Mouse (Mus musculus) liver, adult 2 months (tissue): ENCODE measurements around the gene Ahrr. TPM values are rescaled to one million over a fixed set of nuclear protein-coding genes. Genes with fewer than 3 reads are reported as not detected.

Experiments
- DNase-seq: peaks from one replicate; pipeline ENCODE4 v3.0.0-alpha.2; 2011; ENCODE audit warnings: low read depth, low spot score; ENCODE audit errors: extremely low read depth
- H3K27ac ChIP-seq: fragments of 200-500 bp; replicated peaks from 2 replicates; pipeline ENCODE4 v1.5.1; 2012; ENCODE audit warnings: low read depth, mild to moderate bottlenecking, control low read depth, inconsistent platforms, low read length; ENCODE audit not compliant: insufficient read depth
- H3K27me3 ChIP-seq: fragments of 200-500 bp; 2 replicates; pipeline ENCODE4 v1.6.1; 2012; ENCODE audit warnings: mild to moderate bottlenecking, moderate library complexity, low read length, inconsistent platforms; ENCODE audit not compliant: control insufficient read depth, insufficient read depth
- H3K36me3 ChIP-seq: fragments of 200-500 bp; 2 replicates; pipeline ENCODE4 v1.6.1; 2012; ENCODE audit warnings: low read length, inconsistent platforms; ENCODE audit not compliant: control insufficient read depth, insufficient read depth
- H3K4me1 ChIP-seq: fragments of 200-500 bp; 2 replicates; pipeline ENCODE4 v1.6.1; 2011; ENCODE audit warnings: low read length; ENCODE audit not compliant: control insufficient read depth, insufficient read depth
- H3K4me3 ChIP-seq: fragments of 200-500 bp; 2 replicates; pipeline ENCODE4 v1.5.1; 2011; ENCODE audit warnings: low read depth, mild to moderate bottlenecking, control low read depth, low read length, moderate library complexity; ENCODE audit not compliant: insufficient read depth
- H3K79me2 ChIP-seq: fragments of 200-500 bp; 2 replicates; pipeline ENCODE4 v1.6.1; 2012; ENCODE audit warnings: inconsistent platforms, mild to moderate bottlenecking, low read length, moderate library complexity; ENCODE audit not compliant: control insufficient read depth, insufficient read depth
- H3K9ac ChIP-seq: fragments of 200-500 bp; 2 replicates; pipeline ENCODE4 v1.6.1; 2012; ENCODE audit warnings: low read depth, mild to moderate bottlenecking, control low read depth, inconsistent platforms, low read length
- CTCF ChIP-seq: fragments of 200-500 bp; IDR thresholded peaks from 2 replicates; pipeline ENCODE4 v1.5.1; 2011; ENCODE audit warnings: low read depth, low read length, control low read depth
- POLR2A ChIP-seq: fragments of 200-500 bp; IDR thresholded peaks from 2 replicates; pipeline ENCODE4 v1.6.1; 2011; ENCODE audit warnings: low read length, control low read depth; ENCODE audit not compliant: insufficient read depth; ENCODE audit errors: extremely low read depth
- WGBS: fragments of 180-500 bp; shearing (Covaris S2); methylation state at CpG from one replicate; pipeline ENCODE4 v1.1.7; 2018; 5-methylcytosine and 5-hydroxymethylcytosine counted together
- polyA plus RNA-seq: library from polyadenylated mRNA; depleted of rRNA; stranded (reverse); fragments of >200 nt; gene quantifications from 2 replicates; pipeline ENCODE4 v1.2.3, GENCODE M21; 2012; rRNA removed
- total RNA-seq: library from RNA; depleted of rRNA; stranded (reverse); fragments of >200 nt; gene quantifications from 2 replicates; pipeline ENCODE4 v1.2.3, GENCODE M21; 2014; rRNA removed

Gene Ahrr
- total and polyA plus RNA-seq, 2 experiments = 0.07 to 0.18 TPM

- H3K9ac ChIP-seq = no peak overlapping the region
- no peak for DNase-seq
- H3K4me1 ChIP-seq = peaks cover 3% of the 10 kb centered on the region; the same call in 1 of the 2 replicates
- H3K27ac ChIP-seq = no peak overlapping the region
- WGBS = 95% methylated on average over 5 of the region's 5 CpGs
- no peaks in the 10 kb centered on the region for H3K79me2 ChIP-seq
- TF ChIP-seq CTCF (no peak), POLR2A (no peak)
- peaks cover 38% of the 10 kb centered on the region for H3K36me3 ChIP-seq
- H3K4me3 ChIP-seq = no peak overlapping the region
- H3K27me3 ChIP-seq = no peaks in the 10 kb centered on the region
Observed at GRCm38 (mm10) chr13:74172036-74172435, 120.1 kb downstream of the Ahrr start.

DNA sequence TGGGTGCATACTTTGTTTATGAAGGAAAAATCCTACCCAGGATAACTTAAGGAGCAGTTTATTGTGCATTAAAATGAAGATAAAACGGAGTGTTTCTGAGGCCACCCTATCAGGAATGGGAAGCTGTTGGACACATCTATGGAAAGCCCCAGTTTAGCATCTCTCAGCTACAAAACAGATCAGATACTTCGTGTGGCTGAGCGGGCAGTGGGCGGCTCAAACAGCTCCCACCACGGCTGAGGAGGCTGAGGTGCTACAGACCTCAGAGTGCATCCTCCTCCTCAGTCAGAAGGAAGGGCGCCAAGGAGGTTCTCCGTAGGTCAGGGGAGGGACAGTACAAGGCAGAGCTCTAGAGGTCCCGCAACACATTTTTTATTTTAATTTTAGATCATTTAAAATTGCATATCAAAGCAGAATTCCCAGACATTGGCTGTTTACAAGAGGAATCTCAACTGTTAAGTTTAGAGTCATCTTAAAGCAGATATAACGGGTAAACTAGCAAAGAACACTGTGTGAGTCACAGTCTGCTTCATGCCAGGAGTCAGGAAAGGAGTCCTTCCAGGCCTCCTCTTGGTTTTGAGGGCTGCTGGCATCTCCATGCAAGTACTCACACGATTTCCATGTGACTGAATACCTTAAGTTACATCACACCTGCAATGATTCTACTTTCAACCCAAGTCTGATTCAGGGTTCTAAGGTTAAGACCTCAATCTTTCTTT is 122.5 kb downstream of the Ahrr start:
- 91% methylated on average over 10 of the region's 10 CpGs for WGBS
- Histone ChIP-seq H3K36me3 (peaks cover 33% of the 10 kb centered on the region), H3K9ac (no peak overlapping the region), H3K79me2 (no peaks in the 10 kb centered on the region), H3K27me3 (no peaks in the 10 kb centered on the region), H3K4me3 (no peak overlapping the region), H3K4me1 (peaks cover 7% of the 10 kb centered on the region; the same call in 1 of the 2 replicates), H3K27ac (no peak overlapping the region)
- DNase-seq = no peak
- no peak for TF ChIP-seq POLR2A
- no peak for TF ChIP-seq CTCF

DNA sequence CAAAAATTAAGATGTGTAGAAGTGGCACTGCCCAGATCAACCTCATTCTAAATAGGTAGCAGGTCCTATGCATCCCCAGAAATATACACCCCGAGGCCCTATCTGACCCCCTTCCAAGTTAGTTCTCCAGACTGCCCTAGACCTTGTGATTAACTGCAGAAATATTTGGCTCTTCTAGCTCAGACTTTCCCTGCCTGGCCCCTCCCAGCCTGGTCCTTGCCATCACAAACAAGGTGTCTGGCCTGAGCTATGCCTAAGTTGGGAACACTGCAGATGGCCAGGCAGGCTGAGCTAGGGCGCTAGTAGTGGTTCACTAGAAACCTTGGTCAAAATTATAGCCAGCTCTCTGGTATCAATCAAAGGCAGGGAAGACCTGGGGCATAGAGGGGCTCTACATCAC is 124.6 kb downstream of the Ahrr start:
- Histone ChIP-seq H3K4me1 (peaks cover 7% of the 10 kb centered on the region; the same call in 1 of the 2 replicates), H3K4me3 (no peak overlapping the region), H3K27ac (no peak overlapping the region), H3K9ac (no peak overlapping the region), H3K79me2 (no peaks in the 10 kb centered on the region), H3K36me3 (peaks cover 14% of the 10 kb centered on the region), H3K27me3 (no peaks in the 10 kb centered on the region)
- TF ChIP-seq CTCF = no peak
- no peak for TF ChIP-seq POLR2A
- WGBS = 89% methylated on average over 2 of the region's 2 CpGs
- DNase-seq = no peak

- no peak overlapping the region for H3K27ac ChIP-seq
- TF ChIP-seq POLR2A = no peak
- TF ChIP-seq CTCF = no peak
- peak overlapping the region; percentile 57 for H3K9ac ChIP-seq
- no peaks in the 10 kb centered on the region for H3K27me3 ChIP-seq
- DNase-seq = no peak
- WGBS = 14% methylated on average over 9 of the region's 9 CpGs
- no peaks in the 10 kb centered on the region for H3K79me2 ChIP-seq
- H3K4me1 ChIP-seq = peaks cover 7% of the 10 kb centered on the region; the same call in 1 of the 2 replicates
- peak overlapping the region; percentile 63; the same call in 1 of the 2 replicates for H3K4me3 ChIP-seq
- peaks cover 13% of the 10 kb centered on the region for H3K36me3 ChIP-seq
Observed at GRCm38 (mm10) chr13:74167057-74167413, 125.1 kb downstream of the Ahrr start.

GRCm38 (mm10) chr13:74166348-74167056 is 125.6 kb downstream of the Ahrr start:
- H3K4me1 ChIP-seq = peaks cover 7% of the 10 kb centered on the region; the same call in 1 of the 2 replicates
- DNase-seq = peak; percentile 22

More at GRCm38 (mm10) chr13:74166348-74167056, 125.6 kb downstream of the Ahrr start:
- Histone ChIP-seq H3K36me3 (peaks cover 10% of the 10 kb centered on the region), H3K9ac (peak overlapping the region; percentile 57), H3K4me3 (peak overlapping the region; percentile 63; the same call in 1 of the 2 replicates), H3K27me3 (no peaks in the 10 kb centered on the region), H3K27ac (no peak overlapping the region), H3K79me2 (no peaks in the 10 kb centered on the region)
- TF ChIP-seq POLR2A (no peak), CTCF (no peak)
- WGBS = 12% methylated on average over 19 of the region's 19 CpGs

Other genes with a start within 250 kb of the Ahrr start
- 0.46 and 0.60 TPM in 2 replicates for gene Cep72, start 230.0 kb downstream of the Ahrr start, total RNA-seq
- gene Cep72, start 230.0 kb downstream of the Ahrr start, polyA plus RNA-seq = 0.37 and 1.2 TPM in 2 replicates
- gene Slc9a3, start 170.9 kb downstream of the Ahrr start, total RNA-seq = 0.09 TPM in 1 of 2 replicates, not detected in the other
- gene Slc9a3, start 170.9 kb downstream of the Ahrr start, polyA plus RNA-seq = 0.04 and 0.07 TPM in 2 replicates
- 17.9 and 18.4 TPM in 2 replicates for gene Exoc3, start 83.6 kb downstream of the Ahrr start, total RNA-seq
- 21.6 and 24.0 TPM in 2 replicates for gene Exoc3, start 83.6 kb downstream of the Ahrr start, polyA plus RNA-seq
- gene Pdcd6, start 25.2 kb upstream of the Ahrr start, total RNA-seq = 123 and 140 TPM in 2 replicates
- gene Pdcd6, start 25.2 kb upstream of the Ahrr start, polyA plus RNA-seq = 77.0 and 82.5 TPM in 2 replicates
- gene Sdha, start 57.9 kb upstream of the Ahrr start, total RNA-seq = 293 and 295 TPM in 2 replicates
- 199 and 223 TPM in 2 replicates for gene Sdha, start 57.9 kb upstream of the Ahrr start, polyA plus RNA-seq
- gene Ccdc127, start 58.0 kb upstream of the Ahrr start, total RNA-seq = 5.3 and 5.5 TPM in 2 replicates
- gene Ccdc127, start 58.0 kb upstream of the Ahrr start, polyA plus RNA-seq = 2.3 and 2.6 TPM in 2 replicates
- gene Lrrc14b, start 71.7 kb upstream of the Ahrr start, total RNA-seq = 0.18 and 0.54 TPM in 2 replicates
- gene Lrrc14b, start 71.7 kb upstream of the Ahrr start, polyA plus RNA-seq = 0.39 and 0.54 TPM in 2 replicates
- 1.7 and 2.8 TPM in 2 replicates for gene Zfp72, start 98.5 kb upstream of the Ahrr start, total RNA-seq
- gene Zfp72, start 98.5 kb upstream of the Ahrr start, polyA plus RNA-seq = 0.10 and 0.21 TPM in 2 replicates
- gene Ftl1-ps1, start 107.4 kb upstream of the Ahrr start, total RNA-seq = 77.4 and 102 TPM in 2 replicates
- 106 and 150 TPM in 2 replicates for gene Ftl1-ps1, start 107.4 kb upstream of the Ahrr start, polyA plus RNA-seq
- gene Zfp825, start 201.7 kb upstream of the Ahrr start, total RNA-seq = 11.8 and 19.3 TPM in 2 replicates
- 2.2 and 2.8 TPM in 2 replicates for gene Zfp825, start 201.7 kb upstream of the Ahrr start, polyA plus RNA-seq